Mouse (Mus musculus) yolk sac, embryonic 10.5 days (tissue): ENCODE measurements around the gene Inka2.
"Not testable (repeated sequence)": the region's sequence is repeated elsewhere in the genome, so short reads cannot be mapped to it uniquely, and the experiment has no call there.

ENCODE experiments used
- DNase-seq: peaks from one replicate; pipeline ENCODE4 v3.0.0-alpha.2; 2017; ENCODE audit warnings: low spot score

Gene Inka2

DNA sequence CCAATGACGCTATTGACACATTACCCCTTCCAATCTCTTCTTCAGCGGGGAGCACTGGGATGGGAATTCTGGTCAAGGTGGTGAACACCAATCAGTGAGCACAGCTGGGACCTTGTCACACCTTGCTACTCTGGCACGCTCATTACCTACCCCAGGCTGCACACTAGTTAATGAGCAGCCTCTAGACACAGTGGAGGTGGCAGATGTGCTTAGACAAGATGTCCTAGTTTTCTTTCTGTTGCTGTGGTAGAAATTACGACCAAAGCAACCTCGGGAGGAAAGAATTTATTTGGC lies 7.3 kb upstream of the Inka2 start:
- DNase-seq, result no peak

DNA sequence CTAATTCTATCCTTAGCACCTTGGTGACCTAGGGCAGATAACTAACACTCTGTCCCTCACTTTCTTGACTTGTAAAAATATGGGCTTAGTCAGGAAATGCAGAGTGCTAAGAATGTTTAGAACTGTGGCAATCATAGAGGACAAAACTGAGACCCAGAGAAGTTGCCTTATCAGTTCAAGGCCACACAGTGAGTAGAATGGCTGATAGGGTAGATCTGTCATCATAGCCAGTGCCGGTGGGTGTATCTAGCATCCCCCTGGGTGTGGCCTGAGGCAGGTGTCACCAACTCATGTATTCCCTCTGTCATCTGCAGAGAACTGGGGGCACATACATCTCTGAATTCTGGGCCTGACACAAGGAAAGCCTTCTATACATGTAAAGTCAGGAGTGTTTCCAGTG lies 6.1 kb upstream of the Inka2 start:
- no peak for DNase-seq

DNA sequence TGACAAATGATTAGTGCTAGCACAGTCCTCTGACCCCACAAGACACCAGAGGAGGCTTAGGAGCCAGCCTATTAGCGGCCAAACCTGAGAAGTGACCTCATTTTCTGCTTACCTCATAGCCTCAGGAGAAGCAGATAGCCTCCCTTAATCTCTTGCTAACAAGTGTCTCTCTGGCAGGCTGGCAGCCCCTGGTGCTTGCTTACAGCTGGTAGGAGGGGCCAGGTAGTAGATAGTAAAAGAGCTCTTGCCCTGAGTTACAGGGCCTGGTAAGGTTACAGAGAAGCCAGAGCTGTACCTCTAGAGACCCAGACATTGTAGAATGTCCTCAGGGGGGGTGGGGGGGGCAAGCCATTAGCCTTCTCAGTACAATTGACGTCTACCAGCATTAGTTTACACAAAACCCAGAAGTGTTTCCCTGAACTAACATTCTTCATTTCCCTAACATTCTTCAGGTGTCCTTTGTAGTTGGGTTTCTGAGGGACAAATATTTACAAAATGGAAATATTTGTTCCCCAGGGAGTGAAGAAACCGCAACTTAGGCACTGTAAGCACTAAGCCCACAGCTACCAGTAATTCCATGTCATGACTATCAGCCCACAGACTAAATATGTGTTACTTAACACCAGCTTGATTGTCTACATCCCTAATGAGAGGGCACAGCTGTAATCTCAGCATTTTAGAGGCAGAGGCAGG lies 5.0 kb upstream of the Inka2 start:
- no peak for DNase-seq

DNA sequence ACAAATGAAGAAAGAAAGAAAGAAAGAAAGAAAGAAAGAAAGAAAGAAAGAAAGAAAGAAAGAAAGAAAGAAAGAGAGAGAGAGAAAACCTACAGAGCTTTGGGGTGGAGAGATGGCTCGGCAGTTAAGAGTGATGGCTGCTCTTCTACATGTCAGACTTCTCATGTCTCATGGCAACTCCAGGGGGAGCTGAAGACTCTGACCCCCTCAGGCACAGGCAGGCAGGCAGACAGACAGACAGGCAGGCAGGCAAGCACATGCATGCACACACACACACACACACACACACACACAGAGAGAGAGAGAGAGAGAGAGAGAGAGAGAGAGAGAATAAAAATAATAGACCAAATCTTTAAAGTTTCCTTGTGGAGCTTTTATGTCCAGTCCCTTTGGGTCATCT lies 3.6 kb upstream of the Inka2 start:
- DNase-seq, result not testable (repeated sequence)

DNA sequence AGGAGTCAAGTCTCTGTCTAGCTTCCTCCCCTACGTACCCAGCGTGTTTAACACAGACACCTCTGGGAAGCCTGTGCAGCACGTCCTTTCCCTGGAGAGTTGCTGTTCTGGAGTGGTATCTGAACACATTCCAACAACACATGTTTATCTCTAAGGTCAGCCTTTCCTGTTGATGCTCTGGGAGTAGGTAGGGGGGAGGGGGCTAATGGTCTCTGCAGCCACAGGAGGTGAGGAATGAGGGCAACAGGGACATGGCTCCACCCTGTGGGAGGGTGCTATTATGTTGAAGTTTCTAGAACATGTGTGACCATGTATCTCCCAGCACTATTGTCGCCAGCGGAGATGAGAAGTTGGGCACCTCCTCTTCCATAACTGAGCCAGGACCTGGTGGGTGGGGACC lies 3.0 kb upstream of the Inka2 start:
- DNase-seq, result no peak

DNA sequence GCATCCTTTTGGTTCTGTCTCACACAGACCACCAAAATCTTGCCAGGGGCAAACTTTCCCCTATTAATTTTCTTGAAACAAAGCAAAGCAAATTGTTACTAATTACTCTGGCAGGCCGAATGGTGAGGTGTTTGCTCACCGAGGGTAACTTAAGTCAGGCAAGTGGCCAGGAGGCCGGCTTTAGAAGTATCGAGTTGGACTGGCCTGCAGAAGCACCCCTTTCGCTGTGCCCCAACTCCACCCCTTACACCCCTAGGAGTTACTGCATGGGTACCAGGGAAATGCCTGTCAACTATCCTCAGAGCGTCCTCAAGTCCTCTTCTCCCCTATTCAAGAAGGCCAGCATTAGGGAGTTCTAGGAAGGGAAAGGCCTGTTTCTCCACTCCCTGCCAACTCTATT lies 828 bp upstream of the Inka2 start:
- DNase-seq, result no peak

DNA sequence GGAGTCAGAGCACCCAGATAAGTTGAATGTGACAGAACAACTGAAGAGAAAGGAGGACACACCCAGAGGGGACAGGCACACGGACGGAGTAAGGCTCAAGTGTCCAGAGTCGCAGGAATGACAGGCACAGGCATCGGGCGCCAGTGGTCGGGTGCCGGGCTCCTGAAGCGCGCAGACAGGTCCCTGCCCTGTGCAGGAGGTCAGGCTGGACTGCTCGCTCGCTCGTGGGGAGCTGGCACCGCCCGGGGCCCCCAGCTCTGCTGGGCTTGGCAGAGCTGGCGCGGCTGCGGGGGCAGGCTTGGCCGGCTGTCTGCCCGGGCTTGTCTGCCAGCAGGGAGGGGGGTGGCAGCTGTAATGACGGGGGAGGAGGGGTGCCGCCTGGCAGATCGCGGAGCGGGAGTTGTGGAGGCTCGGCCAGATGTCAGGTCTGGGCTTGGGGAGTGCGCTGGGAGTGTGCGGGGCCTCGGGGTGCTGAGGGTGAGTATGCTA lies 706 bp downstream of the Inka2 start:
- no peak for DNase-seq

DNA sequence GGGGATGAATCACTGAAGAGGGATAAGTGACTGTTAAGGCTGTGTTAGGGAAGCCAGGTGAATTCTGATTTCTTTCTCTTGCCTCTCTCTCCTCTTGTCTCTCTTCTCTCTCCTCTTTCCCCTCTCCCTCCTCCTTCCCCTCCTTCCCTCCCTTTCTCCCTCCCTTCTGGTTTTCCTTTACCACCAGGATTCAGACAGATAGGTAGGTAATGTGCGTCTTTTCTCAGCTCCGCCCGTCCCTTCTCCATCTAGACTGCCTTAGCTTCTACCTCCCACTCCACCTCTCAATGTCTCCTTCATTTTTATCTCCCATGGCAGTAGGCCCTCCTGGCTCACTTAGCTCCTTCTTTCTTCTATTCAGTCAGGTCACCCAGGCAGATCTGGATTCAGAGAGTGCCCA lies 1.2 kb downstream of the Inka2 start:
- no peak for DNase-seq

DNA sequence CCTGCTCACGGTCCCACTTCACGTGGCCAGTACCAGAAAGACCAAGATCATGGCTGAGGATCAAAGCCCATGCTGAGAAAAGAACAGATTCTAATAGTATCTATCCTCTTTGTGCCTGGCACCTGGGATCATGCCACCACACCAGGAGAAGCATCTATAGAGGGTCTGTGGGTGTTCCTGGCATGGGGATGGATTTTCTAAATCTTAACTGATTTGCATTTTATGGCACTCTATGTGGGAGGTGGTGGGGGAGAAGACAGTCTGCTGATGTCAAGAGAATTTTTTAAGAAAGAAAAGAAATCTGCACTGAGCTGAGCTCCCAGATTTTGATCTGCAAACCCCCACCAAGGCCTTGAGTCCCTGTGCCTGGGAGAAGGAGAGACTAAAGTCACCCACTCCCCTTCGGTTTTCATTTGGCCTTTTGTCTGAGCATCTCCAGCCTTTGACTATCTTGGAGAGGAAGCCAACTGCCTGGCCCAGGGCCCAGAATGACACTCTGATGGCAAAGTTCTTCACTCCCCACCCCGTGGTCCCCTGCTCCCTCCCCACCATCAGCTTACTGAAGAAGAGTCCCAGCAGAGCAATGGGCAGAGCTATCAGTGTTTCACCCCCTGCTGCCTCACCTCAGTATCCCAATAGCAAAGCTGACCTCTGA lies 2.1 kb downstream of the Inka2 start:
- DNase-seq, result no peak

DNA sequence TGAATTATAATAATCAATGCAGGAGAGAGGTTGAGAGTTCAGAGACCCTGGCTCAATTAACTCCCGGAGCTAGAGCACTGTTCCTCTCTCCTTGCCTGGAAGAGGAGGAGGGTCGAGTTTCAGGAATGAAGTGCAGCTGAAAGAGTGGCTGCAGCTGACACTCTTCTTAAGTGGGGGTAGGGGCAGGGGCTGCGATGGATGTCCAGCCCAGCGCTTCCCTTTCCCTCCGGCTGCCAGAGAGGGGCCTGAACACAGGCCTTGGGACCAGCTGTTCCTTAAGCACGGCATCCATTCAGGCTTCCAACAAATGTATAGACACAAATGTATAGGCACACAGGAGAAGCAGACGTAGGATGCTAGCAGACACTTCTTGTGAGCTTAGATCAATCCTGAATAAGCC lies 3.2 kb downstream of the Inka2 start:
- no peak for DNase-seq

DNA sequence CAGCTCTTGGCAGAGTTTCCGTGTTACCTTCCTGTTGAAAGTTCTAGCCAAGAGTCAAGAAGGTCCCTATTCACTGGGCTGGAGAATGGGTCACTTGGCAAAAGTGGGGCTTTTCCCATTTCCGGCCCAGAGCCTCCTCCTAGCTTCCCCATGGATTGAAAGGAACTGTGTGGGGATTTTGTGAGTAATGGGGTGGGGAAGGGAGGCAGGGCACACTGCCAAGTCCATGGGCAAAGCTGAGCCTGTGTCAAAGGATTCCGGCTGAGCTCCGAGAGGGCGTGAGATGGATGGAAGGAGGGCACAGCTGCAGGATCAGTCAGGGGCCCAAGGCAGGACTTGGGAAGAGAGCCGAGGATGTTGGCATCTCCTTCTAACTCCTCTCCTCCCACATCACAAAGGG lies 5.8 kb downstream of the Inka2 start:
- no peak for DNase-seq

DNA sequence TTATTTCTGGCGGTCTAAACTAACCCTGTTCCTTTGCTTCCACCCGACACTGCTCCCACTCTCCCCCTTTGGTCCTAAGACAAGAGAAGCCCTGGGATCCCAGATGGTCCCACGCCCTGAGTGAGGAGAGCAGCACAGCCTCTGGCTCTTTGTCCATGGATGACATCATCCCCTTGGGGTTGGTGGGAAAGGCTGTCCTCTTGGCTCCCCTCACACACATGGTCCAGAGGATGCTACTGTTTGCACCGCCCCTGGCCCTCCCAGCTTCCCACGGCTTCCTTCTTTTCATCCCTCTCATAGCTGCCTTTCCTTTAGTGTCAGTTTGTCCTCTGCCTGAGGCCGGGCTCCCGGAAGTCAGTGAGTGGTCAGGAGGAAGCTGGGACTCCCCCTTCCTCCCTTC lies 7.3 kb downstream of the Inka2 start:
- no peak for DNase-seq

DNA sequence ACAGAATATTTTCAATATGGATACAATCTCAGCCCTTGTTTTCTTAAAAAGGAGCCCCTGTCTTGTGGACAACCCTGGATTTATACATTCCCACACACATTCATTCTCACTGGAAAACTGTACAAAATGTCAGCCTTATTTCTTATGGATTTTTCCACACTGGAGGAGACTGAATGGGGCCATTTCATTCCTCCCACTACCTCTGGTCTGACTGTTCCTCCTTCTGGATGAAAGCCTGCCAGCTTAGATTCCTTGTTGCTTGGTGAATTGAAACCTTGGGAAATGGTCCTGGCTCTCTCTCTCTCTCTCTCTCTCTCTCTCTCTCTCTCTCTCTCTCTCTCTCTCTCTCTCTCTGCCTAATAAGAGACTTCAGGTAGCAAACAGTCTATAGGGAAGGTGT lies 8.4 kb downstream of the Inka2 start:
- DNase-seq, result no peak

DNA sequence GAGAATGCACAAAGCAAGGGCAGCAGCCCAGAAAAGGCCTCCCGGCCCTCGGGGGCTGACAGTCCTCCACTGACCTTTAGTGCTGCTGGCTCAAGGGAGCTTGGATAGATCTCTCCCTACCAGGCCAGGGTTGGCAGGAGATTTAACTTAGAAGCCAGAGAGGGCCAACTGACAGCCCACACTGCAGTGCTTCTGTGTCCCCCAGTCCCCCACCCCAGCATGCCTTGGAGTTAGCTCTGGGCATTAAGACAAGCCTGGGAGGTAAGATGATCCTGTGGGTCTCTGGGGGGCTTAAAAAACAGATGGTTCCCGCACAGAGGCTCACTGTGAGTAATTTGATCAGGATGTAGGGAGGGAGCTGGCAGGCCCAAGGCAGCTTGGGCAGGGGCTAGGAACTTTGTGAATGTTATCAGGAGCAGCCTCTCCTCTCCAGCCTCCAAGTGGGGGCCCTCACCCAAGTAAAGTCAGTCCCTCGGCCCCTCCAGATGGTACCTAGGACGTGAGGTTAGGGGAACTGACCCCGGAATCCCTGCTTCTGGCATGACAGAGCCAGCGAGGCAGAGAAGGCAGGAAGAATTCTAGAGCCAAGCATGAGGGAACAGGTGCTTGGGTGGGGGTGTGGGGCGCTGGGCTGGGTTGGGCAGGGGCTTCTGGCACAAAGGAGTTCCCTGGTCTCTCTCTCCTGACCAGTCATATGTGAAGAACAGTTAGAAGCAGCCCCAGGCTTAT lies 9.9 kb downstream of the Inka2 start:
- DNase-seq, result peak; percentile 11

DNA sequence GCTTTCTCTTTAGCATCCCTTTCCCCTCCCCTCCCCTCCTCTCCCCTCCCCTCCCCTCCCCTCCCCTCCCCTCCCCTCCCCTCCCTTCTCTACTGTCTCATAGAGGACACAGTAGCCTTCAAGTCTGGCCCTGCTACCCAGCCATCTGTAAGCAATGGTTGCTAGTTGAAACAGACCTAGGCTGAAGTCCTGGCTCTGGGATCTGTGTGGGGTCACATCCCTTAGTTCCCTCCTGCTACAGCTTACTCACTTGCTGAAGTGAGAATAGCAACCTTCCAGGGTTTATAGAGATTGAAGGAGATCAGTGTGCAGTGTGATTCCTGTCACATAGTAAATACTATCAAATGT lies 10.4 kb downstream of the Inka2 start:
- no peak for DNase-seq

DNA sequence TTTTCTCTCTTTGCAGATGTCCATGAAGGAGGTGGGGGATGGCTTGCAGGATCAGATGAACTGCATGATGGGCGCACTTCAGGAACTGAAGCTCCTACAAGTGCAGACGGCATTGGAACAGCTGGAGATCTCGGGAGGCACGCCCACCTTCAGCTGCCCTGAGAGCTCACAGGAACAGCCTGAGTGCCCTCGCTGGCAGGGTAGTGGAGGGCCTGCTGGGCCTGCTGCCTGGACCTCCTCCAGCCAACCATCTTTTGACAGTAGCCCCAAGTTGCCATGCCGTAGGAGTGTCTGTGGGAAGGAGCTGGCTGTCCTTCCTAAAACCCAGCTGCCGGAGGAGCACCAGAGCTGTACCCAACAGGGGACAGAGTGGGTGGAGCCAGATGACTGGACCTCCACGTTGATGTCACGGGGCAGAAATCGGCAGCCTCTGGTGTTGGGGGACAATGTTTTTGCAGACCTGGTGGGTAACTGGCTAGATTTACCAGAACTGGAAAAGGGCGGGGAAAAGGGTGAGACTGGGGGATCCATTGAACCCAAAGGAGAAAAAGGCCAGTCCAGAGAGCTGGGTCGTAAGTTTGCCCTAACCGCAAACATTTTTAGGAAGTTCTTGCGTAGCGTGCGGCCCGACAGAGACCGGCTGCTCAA lies 12.1 kb downstream of the Inka2 start:
- no peak for DNase-seq

DNA sequence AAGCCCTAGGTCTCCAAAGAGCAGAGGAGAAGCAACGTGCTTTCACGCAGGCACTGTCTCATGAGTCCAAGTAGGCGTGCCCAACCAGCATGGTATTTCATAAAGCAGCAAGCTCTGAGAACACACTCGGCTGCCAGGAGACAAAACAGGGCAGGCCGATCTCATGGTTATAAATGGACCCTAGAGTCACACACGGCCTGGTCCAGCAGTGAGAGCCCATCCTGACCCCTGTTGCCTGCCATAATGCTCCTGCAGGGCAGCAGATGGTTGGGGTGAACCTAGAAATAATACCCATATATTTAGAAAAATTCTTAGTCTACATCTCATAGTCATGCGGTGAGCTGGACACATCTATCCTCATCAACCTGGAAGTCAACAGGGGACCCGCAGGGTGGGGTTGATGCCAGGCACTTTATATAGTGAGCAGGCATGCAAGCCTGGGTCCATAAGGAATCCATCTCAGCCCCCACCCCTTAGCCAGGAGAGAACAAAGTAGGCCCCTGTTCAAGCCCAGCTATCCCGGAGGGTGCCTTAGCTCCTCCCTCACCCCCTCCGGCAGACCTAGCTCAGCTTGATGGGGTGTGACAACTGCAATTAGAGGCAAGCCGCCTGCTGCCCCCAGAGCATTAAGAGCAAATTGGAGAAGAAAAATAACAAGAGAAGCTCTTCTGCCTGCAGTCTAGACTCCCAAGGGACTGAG lies 13.6 kb downstream of the Inka2 start:
- no peak for DNase-seq

DNA sequence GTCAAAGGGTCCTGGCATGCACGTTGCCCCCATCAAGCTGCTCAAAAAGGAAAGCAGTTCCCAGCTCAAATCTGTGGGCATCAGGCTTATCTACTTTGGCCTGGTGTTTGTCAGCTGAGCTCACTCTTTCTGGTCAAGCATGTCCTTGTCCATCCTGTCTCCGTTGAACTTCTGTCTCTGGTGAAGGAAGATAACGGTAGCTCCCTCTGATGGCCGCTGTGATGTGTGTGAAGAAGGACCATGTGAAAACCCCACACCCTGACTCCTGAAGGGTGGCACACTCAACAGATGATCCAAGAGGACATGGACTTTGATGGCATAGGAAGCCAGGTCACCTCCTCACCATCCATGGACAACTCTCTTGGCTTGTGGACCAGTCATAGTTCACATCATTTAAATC lies 14.3 kb downstream of the Inka2 start:
- DNase-seq, result no peak

DNA sequence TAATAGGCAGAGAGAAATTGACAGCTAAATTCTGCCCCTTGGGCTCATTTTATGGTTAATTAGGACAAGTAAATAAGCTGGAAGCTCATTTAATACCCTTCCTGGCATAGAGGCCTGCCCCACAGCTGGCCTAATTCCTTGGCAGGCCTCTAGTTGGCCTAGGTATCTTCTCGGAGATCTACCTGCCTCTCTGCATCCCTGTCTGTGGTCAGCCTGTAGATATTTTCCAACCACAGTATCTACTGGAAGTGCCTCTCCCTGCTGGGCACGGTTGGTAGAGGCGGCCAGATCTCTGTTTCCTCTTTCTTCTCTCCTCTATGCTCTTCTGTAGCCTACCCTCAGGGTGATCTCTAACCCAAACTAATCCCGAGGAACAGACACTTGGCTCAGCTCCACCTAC lies 15.6 kb downstream of the Inka2 start:
- DNase-seq, result no peak

DNA sequence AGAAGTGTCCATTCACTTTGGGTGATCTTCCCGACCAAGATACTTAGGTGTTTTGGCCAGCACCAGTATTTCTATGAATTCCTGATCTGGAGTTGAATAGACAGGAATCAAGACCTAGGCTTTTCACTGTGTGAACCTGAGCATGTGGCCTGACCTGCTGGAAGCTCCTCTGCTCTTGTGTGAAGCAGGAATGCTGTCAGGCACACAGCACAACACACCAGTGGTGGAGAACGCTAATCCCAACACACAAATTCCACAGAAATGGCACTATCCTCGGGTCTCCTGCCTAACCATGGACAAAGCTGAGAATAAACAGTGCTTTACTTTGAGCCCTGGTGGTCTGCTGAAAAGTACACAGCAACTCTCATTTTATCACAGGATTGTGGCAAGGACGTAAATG lies 16.1 kb downstream of the Inka2 start:
- no peak for DNase-seq

DNA sequence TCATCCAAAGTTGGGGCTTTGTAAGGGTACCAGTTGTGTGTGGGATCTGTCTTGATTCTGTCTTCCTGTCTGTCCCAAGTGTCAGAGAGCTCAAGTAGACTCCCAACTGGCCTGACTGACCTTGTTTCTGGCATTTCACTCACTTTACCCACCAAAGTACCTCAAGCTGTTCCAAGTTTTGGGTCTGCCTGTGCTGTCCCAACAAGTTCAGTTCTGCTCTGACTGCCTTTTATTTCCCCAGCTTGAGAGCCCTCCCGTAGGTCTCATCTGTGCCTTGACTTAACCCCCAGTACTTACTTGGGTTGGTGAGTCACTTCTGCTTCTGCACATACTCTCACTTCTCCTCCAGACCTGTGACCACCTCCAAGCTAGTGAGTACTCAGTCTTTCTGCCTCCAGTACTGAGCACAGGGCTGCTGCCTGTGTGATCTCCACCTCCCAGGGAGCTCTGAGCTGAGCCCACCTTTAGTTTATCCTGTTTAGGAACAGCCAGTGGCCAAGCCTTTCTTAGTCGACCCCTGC lies 17.3 kb downstream of the Inka2 start:
- no peak for DNase-seq

DNA sequence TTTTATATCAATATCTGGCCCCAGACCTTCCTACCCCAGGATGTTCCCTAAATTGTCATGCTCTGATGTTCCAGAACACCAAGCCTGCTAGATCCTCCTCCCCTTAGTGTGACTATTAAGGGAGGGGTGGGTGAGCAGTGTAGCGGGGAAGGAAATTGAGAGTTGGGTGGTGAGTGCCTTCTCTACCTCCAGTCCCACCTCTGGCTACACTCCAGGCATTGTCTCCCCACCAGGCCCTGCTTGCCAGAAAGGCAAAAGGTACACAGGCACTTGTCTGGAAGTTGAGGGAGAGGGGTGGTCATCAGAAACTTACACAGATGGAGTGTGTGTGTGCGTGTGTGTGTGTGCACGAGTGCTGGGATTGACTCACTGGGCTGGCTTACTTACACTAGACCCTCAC lies 18.1 kb downstream of the Inka2 start:
- no peak for DNase-seq
